Mouse (Mus musculus) hindbrain, embryonic 15.5 days (tissue): ENCODE measurements around the gene Cacnb2. TPM values are rescaled to one million over a fixed set of nuclear protein-coding genes. Genes with fewer than 3 reads are reported as not detected.

ENCODE experiments used
- ATAC-seq: fragments of 200-750 bp; cut with Nextera tagmentation; 2 replicates; pipeline ENCODE4 v1.8.0; 2017; ENCODE audit warnings: low read depth, moderate number of reproducible peaks, moderate TSS enrichment; ENCODE audit not compliant: low FRiP score
- H3K27ac ChIP-seq: fragments of 300-500 bp; sonication (generic); replicated peaks from 2 replicates; pipeline ENCODE4 v1.5.1; 2015; ENCODE audit warnings: mild to moderate bottlenecking, inconsistent platforms
- H3K27me3 ChIP-seq: fragments of 300-500 bp; sonication (generic); 2 replicates; pipeline ENCODE4 v1.6.1; 2015; ENCODE audit warnings: control low read depth, inconsistent platforms
- H3K36me3 ChIP-seq: fragments of 300-500 bp; sonication (generic); 2 replicates; pipeline ENCODE4 v1.6.1; 2015; ENCODE audit warnings: control low read depth, inconsistent platforms
- H3K4me1 ChIP-seq: fragments of 300-500 bp; sonication (generic); replicated peaks from 2 replicates; pipeline ENCODE4 v1.6.1; 2015; ENCODE audit warnings: control low read depth, inconsistent platforms
- H3K4me2 ChIP-seq: fragments of 300-500 bp; sonication (generic); 2 replicates; pipeline ENCODE4 v1.6.1; 2015; ENCODE audit warnings: moderate library complexity, mild to moderate bottlenecking, inconsistent platforms
- H3K4me3 ChIP-seq: fragments of 300-500 bp; sonication (generic); 2 replicates; pipeline ENCODE4 v1.5.1; 2015; ENCODE audit warnings: mild to moderate bottlenecking, inconsistent platforms
- H3K9ac ChIP-seq: fragments of 300-500 bp; sonication (generic); 2 replicates; pipeline ENCODE4 v1.6.1; 2015; ENCODE audit warnings: inconsistent platforms
- H3K9me3 ChIP-seq: fragments of 300-500 bp; sonication (generic); 2 replicates; pipeline ENCODE4 v1.6.1; 2016; ENCODE audit warnings: control low read depth, inconsistent platforms
- WGBS: fragments of 180-500 bp; shearing (Covaris S2); methylation state at CpG from one replicate; pipeline ENCODE4 v1.1.7; 2015; 5-methylcytosine and 5-hydroxymethylcytosine counted together
- polyA plus RNA-seq: library from polyadenylated mRNA; unstranded; fragments of >200 nt; fragmentation: Nextera tagmentation; extraction: Ambion mirVana; gene quantifications from 2 replicates; pipeline ENCODE4 v1.2.1, GENCODE M21; 2015

Gene Cacnb2
- polyA plus RNA-seq, 1 experiment from 2014 or later = 7.5 TPM

DNA sequence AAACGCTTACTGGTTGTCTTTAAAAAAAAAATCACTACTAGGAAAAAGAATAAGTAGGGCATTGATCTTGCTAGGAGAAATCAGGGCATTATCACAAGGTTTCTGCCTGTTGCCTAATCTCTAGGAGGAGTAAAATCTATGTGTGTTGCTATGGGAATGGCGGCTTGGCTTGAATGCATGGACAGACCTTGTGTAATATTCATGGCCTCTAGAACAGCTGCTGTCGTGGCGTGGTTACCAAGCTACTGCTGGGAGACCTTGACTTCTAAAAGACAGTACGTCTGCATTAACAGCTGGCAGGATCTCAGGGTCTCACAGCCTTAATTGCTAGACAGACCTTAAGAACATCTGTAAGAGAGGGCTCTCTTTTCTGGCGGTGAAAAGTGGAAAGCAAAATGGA is 272.7 kb downstream of the Cacnb2 start:
- Histone ChIP-seq H3K9ac (0 out of 2 replicates have a peak overlapping the region, but pooled peaks have one; percentile 0), H3K4me3 (peak overlapping the region; percentile 41), H3K36me3 (no peaks in the 10 kb centered on the region), H3K9me3 (no peaks in the 10 kb centered on the region), H3K27ac (peak overlapping the region; percentile 69), H3K4me2 (peak overlapping the region; percentile 56), H3K27me3 (no peaks in the 10 kb centered on the region), H3K4me1 (peaks cover 27% of the 10 kb centered on the region)
- 30% methylated on average over 6 of the region's 6 CpGs for whole genome bisulfite sequencing
- ATAC-seq = peak; percentile 52; the same call in 1 of the 2 replicates

- Histone ChIP-seq H3K27me3 (no peaks in the 10 kb centered on the region), H3K27ac (no peak overlapping the region), H3K36me3 (no peaks in the 10 kb centered on the region)
Measured at GRCm38 (mm10) chr2:14878953-14879352, 276.1 kb downstream of the Cacnb2 start.

DNA sequence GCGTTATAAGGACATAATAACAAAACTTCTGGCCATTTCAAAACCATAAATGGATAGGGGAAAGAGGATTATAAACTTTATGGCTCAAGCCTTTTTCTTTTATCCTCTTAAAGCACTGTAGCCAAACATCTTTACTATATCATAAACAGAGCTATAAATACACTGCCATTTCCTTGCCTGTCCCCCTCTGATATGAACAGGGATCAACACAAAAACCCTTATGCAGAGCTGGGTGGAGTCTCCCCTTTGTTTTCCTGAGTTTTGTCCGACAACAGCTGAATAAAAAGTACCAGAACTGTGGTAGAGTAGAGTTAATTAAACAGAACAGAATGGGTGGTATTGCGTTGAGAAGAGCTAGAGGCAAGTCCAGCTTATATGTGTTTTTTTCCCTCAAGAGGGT is 280.6 kb downstream of the Cacnb2 start:
- no peak overlapping the region for H3K9ac ChIP-seq
- no peak overlapping the region for H3K27ac ChIP-seq
- no peak overlapping the region for H3K4me2 ChIP-seq
- 82% methylated on average over 3 of the region's 3 CpGs for WGBS
- no peak overlapping the region for H3K4me3 ChIP-seq
- no peaks in the 10 kb centered on the region for H3K4me1 ChIP-seq
- no peaks in the 10 kb centered on the region for H3K36me3 ChIP-seq
- ATAC-seq = no peak
- H3K9me3 ChIP-seq = no peaks in the 10 kb centered on the region
- H3K27me3 ChIP-seq = no peaks in the 10 kb centered on the region

More at GRCm38 (mm10) chr2:14878953-14879352, 276.1 kb downstream of the Cacnb2 start:
- no peak for ATAC-seq
- Histone ChIP-seq H3K9me3 (no peaks in the 10 kb centered on the region), H3K4me2 (no peak overlapping the region), H3K4me3 (no peak overlapping the region), H3K9ac (no peak overlapping the region), H3K4me1 (peaks cover 21% of the 10 kb centered on the region)

DNA sequence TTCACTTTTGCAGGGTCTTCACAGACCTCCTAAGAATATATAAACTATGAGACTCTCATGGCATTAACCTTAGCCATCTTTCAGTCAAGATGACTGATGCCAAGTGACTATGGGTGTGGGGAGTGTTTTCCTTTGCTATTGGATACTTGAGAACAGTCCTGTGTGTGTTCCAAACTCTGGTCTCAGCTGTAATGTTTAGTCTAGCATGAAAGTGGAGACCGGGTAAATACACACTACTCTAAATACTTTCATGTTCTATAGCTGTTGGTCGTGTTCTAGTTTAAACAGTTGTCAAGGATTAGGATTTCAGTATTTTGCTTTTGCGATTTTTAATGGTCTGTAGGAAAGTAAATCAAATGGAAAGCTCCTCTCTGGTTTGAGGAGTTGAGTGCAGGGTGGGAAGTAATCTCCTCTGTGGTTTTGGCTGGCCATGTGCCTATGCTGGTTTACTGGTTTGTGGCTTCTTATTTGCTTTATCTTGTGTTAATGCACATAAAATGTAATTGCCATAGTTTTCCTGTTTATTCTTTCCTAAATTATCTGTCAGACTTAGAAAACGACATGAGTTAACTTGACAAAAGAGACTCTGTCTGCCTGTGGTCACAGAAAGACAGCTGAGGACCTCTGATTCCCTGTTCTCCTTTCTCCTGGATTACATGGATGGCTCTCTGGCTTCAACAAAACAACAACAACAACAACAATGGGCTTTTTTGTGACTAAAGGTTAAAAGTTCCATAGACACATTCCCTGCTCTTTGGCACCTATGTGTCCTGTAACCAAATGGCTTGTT is 285.7 kb downstream of the Cacnb2 start:
- 75% methylated on average over 4 of the region's 4 CpGs for WGBS
- no peak overlapping the region for H3K4me2 ChIP-seq
- H3K9ac ChIP-seq = no peak overlapping the region
- H3K4me1 ChIP-seq = no peaks in the 10 kb centered on the region
- no peak for ATAC-seq
- H3K27ac ChIP-seq = no peak overlapping the region
- H3K27me3 ChIP-seq = no peaks in the 10 kb centered on the region
- H3K9me3 ChIP-seq = no peaks in the 10 kb centered on the region
- no peak overlapping the region for H3K4me3 ChIP-seq
- no peaks in the 10 kb centered on the region for H3K36me3 ChIP-seq

GRCm38 (mm10) chr2:14903837-14904236 is 300.9 kb downstream of the Cacnb2 start:
- Histone ChIP-seq H3K36me3 (no peaks in the 10 kb centered on the region), H3K9me3 (no peaks in the 10 kb centered on the region), H3K4me1 (peaks cover 8% of the 10 kb centered on the region), H3K4me3 (no peak overlapping the region), H3K9ac (no peak overlapping the region), H3K27ac (no peak overlapping the region), H3K27me3 (no peaks in the 10 kb centered on the region), H3K4me2 (no peak overlapping the region)
- no peak for ATAC-seq
- 26% methylated on average over 3 of the region's 3 CpGs for WGBS

GRCm38 (mm10) chr2:14904865-14905264 is 302.0 kb downstream of the Cacnb2 start:
- H3K9ac ChIP-seq = no peak overlapping the region
- no peak overlapping the region for H3K4me2 ChIP-seq
- H3K27ac ChIP-seq = no peak overlapping the region
- ATAC-seq = no peak
- H3K4me3 ChIP-seq = no peak overlapping the region
- H3K27me3 ChIP-seq = no peaks in the 10 kb centered on the region
- no peaks in the 10 kb centered on the region for H3K9me3 ChIP-seq
- 88% methylated on average over 2 of the region's 2 CpGs for WGBS
- peaks cover 8% of the 10 kb centered on the region for H3K4me1 ChIP-seq
- H3K36me3 ChIP-seq = no peaks in the 10 kb centered on the region

- H3K9ac ChIP-seq = no peak overlapping the region
- ATAC-seq = no peak
- H3K4me3 ChIP-seq = no peak overlapping the region
- no peaks in the 10 kb centered on the region for H3K27me3 ChIP-seq
- no peak overlapping the region for H3K27ac ChIP-seq
- H3K36me3 ChIP-seq = no peaks in the 10 kb centered on the region
- H3K4me2 ChIP-seq = no peak overlapping the region
- 26% methylated on average over 10 of the region's 10 CpGs for WGBS
- H3K4me1 ChIP-seq = peaks cover 8% of the 10 kb centered on the region
- H3K9me3 ChIP-seq = no peaks in the 10 kb centered on the region
Measured at GRCm38 (mm10) chr2:14907124-14907925, 304.4 kb downstream of the Cacnb2 start.

GRCm38 (mm10) chr2:14917585-14918247 is 314.8 kb downstream of the Cacnb2 start:
- Histone ChIP-seq H3K27ac (peak overlapping the region; percentile 2; the same call in 1 of the 2 replicates), H3K9me3 (no peaks in the 10 kb centered on the region), H3K4me2 (no peak overlapping the region), H3K27me3 (no peaks in the 10 kb centered on the region), H3K4me3 (no peak overlapping the region), H3K9ac (no peak overlapping the region), H3K36me3 (no peaks in the 10 kb centered on the region), H3K4me1 (no peaks in the 10 kb centered on the region)
- peak; percentile 79 for ATAC-seq
- 71% methylated on average over 3 of the region's 3 CpGs for WGBS

DNA sequence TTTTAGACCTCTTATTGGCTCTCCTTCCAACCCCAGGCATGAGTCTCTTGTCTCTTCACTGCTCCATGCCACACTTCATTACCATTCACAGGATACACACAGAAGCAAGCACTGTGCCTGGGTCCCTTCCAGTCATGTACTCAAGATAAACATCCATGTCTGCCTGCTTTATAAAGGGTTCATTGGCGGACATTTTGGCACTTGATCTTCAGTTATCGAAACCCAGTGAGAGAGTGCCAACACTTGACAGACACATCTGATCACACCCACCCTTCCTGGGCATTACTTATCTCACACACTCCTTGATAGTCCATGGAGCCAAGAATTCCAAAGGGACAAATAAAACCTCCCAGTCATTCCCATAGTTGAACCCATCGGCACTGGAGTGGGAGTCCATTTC is 327.0 kb downstream of the Cacnb2 start:
- Histone ChIP-seq H3K4me1 (no peaks in the 10 kb centered on the region), H3K36me3 (no peaks in the 10 kb centered on the region), H3K9me3 (no peaks in the 10 kb centered on the region), H3K27ac (no peak overlapping the region), H3K27me3 (no peaks in the 10 kb centered on the region), H3K4me2 (no peak overlapping the region), H3K4me3 (no peak overlapping the region), H3K9ac (no peak overlapping the region)
- ATAC-seq = no peak; the same call in 1 of the 2 replicates
- 88% methylated on average over 3 of the region's 3 CpGs for WGBS

GRCm38 (mm10) chr2:14931968-14932367 is 329.1 kb downstream of the Cacnb2 start:
- 90% methylated on average over 2 of the region's 2 CpGs for WGBS
- ATAC-seq = no peak

GRCm38 (mm10) chr2:14936492-14936891 is 333.6 kb downstream of the Cacnb2 start:
- Histone ChIP-seq H3K9ac (no peak overlapping the region), H3K9me3 (no peaks in the 10 kb centered on the region), H3K4me1 (0 out of 2 replicates have a peak, but pooled peaks cover 7% of the 10 kb centered on the region), H3K4me3 (no peak overlapping the region), H3K27ac (no peak overlapping the region), H3K27me3 (no peaks in the 10 kb centered on the region), H3K36me3 (no peaks in the 10 kb centered on the region), H3K4me2 (no peak overlapping the region)
- ATAC-seq = no peak
- 48% methylated on average over 8 of the region's 8 CpGs for WGBS

More at GRCm38 (mm10) chr2:14931968-14932367, 329.1 kb downstream of the Cacnb2 start:
- Histone ChIP-seq H3K36me3 (no peaks in the 10 kb centered on the region), H3K9me3 (no peaks in the 10 kb centered on the region), H3K4me2 (no peak overlapping the region), H3K27ac (no peak overlapping the region), H3K27me3 (no peaks in the 10 kb centered on the region), H3K9ac (no peak overlapping the region), H3K4me3 (no peak overlapping the region), H3K4me1 (0 out of 2 replicates have a peak, but pooled peaks cover 6% of the 10 kb centered on the region)

- Histone ChIP-seq H3K27me3 (no peaks in the 10 kb centered on the region), H3K4me3 (no peak overlapping the region), H3K36me3 (no peaks in the 10 kb centered on the region), H3K4me1 (no peaks in the 10 kb centered on the region), H3K9me3 (no peaks in the 10 kb centered on the region), H3K9ac (no peak overlapping the region), H3K27ac (no peak overlapping the region), H3K4me2 (no peak overlapping the region)
- WGBS = 75% methylated on average over 4 of the region's 4 CpGs
- ATAC-seq = no peak
Measured at GRCm38 (mm10) chr2:14942261-14942660, 339.4 kb downstream of the Cacnb2 start.
